Mouse (Mus musculus) myocyte (in vitro differentiated cells): ENCODE measurements at regions not wholly inside any gene's neighbourhood (a gene's known extent, or its start where the extent isn't known, plus 50 kb on each side); places are given as distances from the start of the nearest gene placed in this dataset.

Source experiments
- CEBPB ChIP-seq: IDR thresholded peaks from 2 replicates; pipeline ENCODE4 v1.6.1; 2011; ENCODE audit warnings: mild to moderate bottlenecking, moderate library complexity; ENCODE audit not compliant: poor library complexity, insufficient read depth, severe bottlenecking
- POLR2A ChIP-seq: IDR thresholded peaks from one replicate; pipeline ENCODE4 v1.6.1; 2011; ENCODE audit warnings: low read depth, mild to moderate bottlenecking, control low read depth, moderate library complexity; ENCODE audit not compliant: insufficient read length
- POLR2AphosphoS2 ChIP-seq: IDR thresholded peaks from one replicate; pipeline ENCODE4 v1.6.1; 2011; ENCODE audit warnings: low read depth, control low read depth; ENCODE audit not compliant: insufficient read length
- TCF3 ChIP-seq: IDR thresholded peaks from one replicate; pipeline ENCODE4 v1.6.1; 2011; ENCODE audit warnings: low read depth, control low read depth; ENCODE audit not compliant: insufficient read length

GRCm38 (mm10) chr10:19464504-19464903 is 108.2 kb downstream of the Olig3 start:
- no peak for TF ChIP-seq CEBPB
- TF ChIP-seq POLR2A, result no peak
- TF ChIP-seq TCF3, result no peak
- TF ChIP-seq POLR2AphosphoS2, result no peak
